10 mouse cellular contexts compared by ENCODE assay signal in genomic region chr16:4469599-4470352, GRCm38 (mm10). TPM values are rescaled to one million over a fixed set of nuclear protein-coding genes. Genes with fewer than 3 reads are reported as not detected.
DNase-seq lines count a peak whose midpoint lies in the region; TF ChIP-seq lines count a peak whose summit lies in the region.
"Had no signal": no experiment of that assay in that cellular context is flagged by ENCODE, and none has a peak within 500 bp of the region (broad histone marks: within the 10 kb centered on the region; RNA-seq: fewer than 3 reads in every experiment).

No protein-coding gene starts in this region.

- no peaks in the 10 kb centered on the region for H3K27me3 ChIP-seq in hindbrain, embryonic 10.5 days (ENCODE audit: insufficient read depth, poor library complexity, severe bottlenecking)
- H3K27me3 ChIP-seq: limb, embryonic 13.5 days; neural tube, embryonic 13.5 days had no signal

- WGBS in hindbrain, embryonic 10.5 days, result 70% methylated on average over 10 of the region's 10 CpGs

- peak in 1 of 2 experiments; percentile 37 for DNase-seq in layer of hippocampus, adult 2 months (ENCODE audit: low spot score in 2 of 2)
- no peak for DNase-seq in layer of hippocampus, postnatal 10 days (ENCODE audit: low spot score in 2 of 2)
- peak; percentile 51 for DNase-seq in CD4-positive helper T cell, adult 2 months (ENCODE audit: low read depth, low spot score)
- DNase-seq in R1 (ENCODE audit: low read depth, low spot score), result peak; percentile 35
- DNase-seq in kidney, postnatal 10 days, result peak; percentile 36
- no peak for DNase-seq in cerebellum, adult 11-12 months
- no peak for DNase-seq in c-Kit-positive CD71-positive TER-119-positive erythroid progenitor cells, embryonic 14.5 days (ENCODE audit: low spot score)
- no peak for DNase-seq in hindbrain, embryonic 10.5 days (ENCODE audit: low spot score)

- no peaks in the 10 kb centered on the region for H3K36me3 ChIP-seq in hindbrain, embryonic 10.5 days
- H3K36me3 ChIP-seq: limb, embryonic 13.5 days; neural tube, embryonic 13.5 days had no signal

- H3K4me3 ChIP-seq in layer of hippocampus, adult 2 months, result no peak overlapping the region
- no peak overlapping the region for H3K4me3 ChIP-seq in hindbrain, embryonic 10.5 days
- H3K4me3 ChIP-seq: limb, embryonic 13.5 days; neural tube, embryonic 13.5 days had no signal

- TF ChIP-seq CTCF in layer of hippocampus, adult 2 months (conservative IDR thresholded peaks at IDR 0.05), result peak; percentile 58

- peaks cover 13% of the 10 kb centered on the region for H3K4me1 ChIP-seq in hindbrain, embryonic 10.5 days (replicated peaks)

- no peaks in the 10 kb centered on the region for H3K9me3 ChIP-seq in hindbrain, embryonic 10.5 days
- H3K9me3 ChIP-seq: limb, embryonic 13.5 days; neural tube, embryonic 13.5 days had no signal

- H3K27ac ChIP-seq in layer of hippocampus, adult 2 months, result peak overlapping the region; percentile 67
- H3K27ac ChIP-seq in hindbrain, embryonic 10.5 days, result no peak overlapping the region
- H3K27ac ChIP-seq: limb, embryonic 13.5 days; neural tube, embryonic 13.5 days had no signal

RNA-seq across cellular contexts. Expression of gene Adcy9, which starts 49.5 kb away (rescaled TPM):
- total RNA-seq in layer of hippocampus, adult 2 months (2021), result 100 to 1,000 TPM; 104 to 109 TPM
- 10 to 100 TPM; 48.7 to 51.6 TPM for total RNA-seq in layer of hippocampus, postnatal 10 days (2021)
- 0.77 and 1.1 TPM in 2 replicates for polyA plus RNA-seq in hindbrain, embryonic 10.5 days (2016; fragmentation: Nextera tagmentation; extraction: Ambion mirVana)

Comparison
In these comparisons a context has a peak if more than half of its experiments do, and no peak if none do; other contexts are left out.
1. DNase-seq: peak in CD4-positive helper T cell, adult 2 months (single experiment), R1 (single experiment) and kidney, postnatal 10 days (single experiment); none in layer of hippocampus, postnatal 10 days (0 of 2), cerebellum, adult 11-12 months (single experiment), c-Kit-positive CD71-positive TER-119-positive erythroid progenitor cells, embryonic 14.5 days (single experiment) and hindbrain, embryonic 10.5 days (single experiment).